Mouse (Mus musculus): Measurements from ENCODE around the gene Nom1. TPM values are rescaled to one million over a fixed set of nuclear protein-coding genes. Genes with fewer than 3 reads are reported as not detected.

Gene Nom1
- polyA plus RNA-seq (2015; fragmentation: Illumina TruSeq; extraction: RNeasy Lipid Tissue Mini Kit (QIAGEN cat#74804); ENCODE audit: insufficient read depth, low read depth, low replicate concordance): 2.8 TPM

DNA sequence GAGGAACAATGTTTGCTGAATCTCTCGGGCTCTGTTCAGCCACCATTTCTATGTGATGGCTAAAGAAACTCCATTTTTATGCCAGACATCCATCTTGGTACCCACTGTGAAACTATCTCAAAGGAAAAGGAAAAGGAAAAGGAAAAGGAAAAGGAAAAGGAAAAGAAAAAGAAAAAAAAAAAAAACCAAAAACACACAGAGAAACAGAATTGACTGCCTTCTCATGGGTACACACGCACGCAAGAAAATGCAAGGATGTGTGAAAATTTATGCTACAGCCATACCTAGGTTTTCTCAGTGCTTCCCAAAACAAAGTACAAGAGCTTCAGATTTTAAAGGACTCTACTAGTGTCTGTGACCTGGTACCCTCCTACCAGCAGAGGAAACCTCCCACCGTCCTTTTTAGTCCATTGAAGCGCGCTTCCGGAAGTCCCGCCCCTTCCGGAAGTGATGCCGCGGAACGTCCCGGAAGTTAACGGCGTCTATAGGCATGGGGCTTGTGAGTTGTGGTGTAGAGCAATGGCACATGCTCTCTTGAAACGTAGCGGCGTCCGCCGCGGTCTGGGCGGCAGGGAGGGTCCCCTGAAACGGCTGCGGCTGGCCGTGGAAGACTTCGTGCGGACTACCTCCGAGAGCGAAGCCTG is at the start of gene Nom1:
Gene Nom1 (plus strand): TSS at position 437 of the 644 bp plus-strand sequence.

DNA sequence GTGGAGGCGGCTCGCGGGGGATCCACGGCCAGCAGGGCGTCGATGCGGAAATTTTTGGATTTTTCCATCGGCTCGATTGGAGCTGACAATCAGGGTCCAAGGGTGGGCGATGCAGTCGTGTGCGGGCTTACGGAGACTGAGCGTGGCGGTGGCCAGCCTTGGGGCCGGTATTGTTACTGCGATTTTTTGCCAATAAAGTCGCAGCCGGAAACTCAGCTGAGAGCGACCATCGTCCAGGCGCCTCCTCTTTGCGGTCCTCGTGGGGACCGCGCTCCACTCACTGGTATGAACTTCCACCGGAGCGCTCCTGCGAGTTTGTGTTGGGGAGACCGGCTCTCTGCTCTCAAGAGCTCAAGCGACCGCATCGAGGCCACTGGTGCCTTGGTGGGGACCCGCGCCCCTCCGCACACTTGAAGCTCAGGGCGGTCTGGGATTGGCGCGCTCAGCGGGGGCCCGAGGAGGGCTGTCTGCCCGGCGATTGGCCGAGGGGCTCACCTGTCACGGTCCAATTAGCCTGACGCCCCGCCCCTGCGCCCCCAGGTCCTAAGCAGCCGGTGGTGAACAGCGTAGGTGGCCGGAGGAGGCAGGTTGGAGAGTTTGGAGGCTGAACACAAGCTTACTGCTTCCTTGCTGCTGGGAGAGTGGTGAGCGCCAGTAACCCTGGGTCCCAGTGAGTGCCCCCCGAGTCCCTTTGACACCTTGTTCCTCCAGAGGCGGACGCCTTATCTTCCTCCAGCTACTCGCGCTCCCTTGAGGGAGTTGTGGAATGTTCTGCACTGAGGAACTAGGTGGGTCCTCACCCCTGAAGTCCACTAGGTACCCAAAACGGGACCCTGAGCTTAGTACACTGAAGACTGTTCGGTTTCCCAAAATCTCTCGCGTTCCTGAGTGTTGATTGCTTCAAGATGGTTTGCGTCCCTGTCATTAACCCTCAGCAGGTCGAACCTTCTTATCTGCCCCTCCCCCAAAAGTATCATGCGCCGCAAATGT is 44.0 kb downstream of the Nom1 start, which contains the start of gene Mnx1:
Gene Mnx1 (minus strand): TSS at position 263 of the 990 bp plus-strand sequence.

Other genes starting within 250 kb of the Nom1 start
- gene Rnf32, start 238.7 kb upstream of the Nom1 start, polyA plus RNA-seq (2015; fragmentation: Illumina TruSeq; extraction: RNeasy Lipid Tissue Mini Kit (QIAGEN cat#74804); ENCODE audit: insufficient read depth, low read depth, low replicate concordance): 0.57 TPM
- gene Lmbr1, start 56.3 kb upstream of the Nom1 start, polyA plus RNA-seq (2015; fragmentation: Illumina TruSeq; extraction: RNeasy Lipid Tissue Mini Kit (QIAGEN cat#74804); ENCODE audit: insufficient read depth, low read depth, low replicate concordance): 2.0 TPM
- 0.41 TPM for gene Mnx1, start 43.8 kb downstream of the Nom1 start, polyA plus RNA-seq (2015; fragmentation: Illumina TruSeq; extraction: RNeasy Lipid Tissue Mini Kit (QIAGEN cat#74804); ENCODE audit: insufficient read depth, low read depth, low replicate concordance)
- gene Ube3c, start 134.6 kb downstream of the Nom1 start, polyA plus RNA-seq (2015; fragmentation: Illumina TruSeq; extraction: RNeasy Lipid Tissue Mini Kit (QIAGEN cat#74804); ENCODE audit: insufficient read depth, low read depth, low replicate concordance): 4.5 TPM